Mouse (Mus musculus) E14TG2a.4 (cell line): ENCODE results near the gene Ppp1r13b.

Experiments
- CTCF ChIP-seq: conservative IDR thresholded peaks from 2 replicates; pipeline ENCODE4 v1.5.1; 2014; ENCODE audit warnings: low read length
- NANOG ChIP-seq: IDR thresholded peaks from 2 replicates; pipeline ENCODE4 v1.6.1; 2014; ENCODE audit warnings: borderline replicate concordance, low read length, mixed read lengths
- POU5F1 ChIP-seq: IDR thresholded peaks from 2 replicates; pipeline ENCODE4 v1.6.1; 2014; ENCODE audit warnings: low read length, borderline replicate concordance

DNA sequence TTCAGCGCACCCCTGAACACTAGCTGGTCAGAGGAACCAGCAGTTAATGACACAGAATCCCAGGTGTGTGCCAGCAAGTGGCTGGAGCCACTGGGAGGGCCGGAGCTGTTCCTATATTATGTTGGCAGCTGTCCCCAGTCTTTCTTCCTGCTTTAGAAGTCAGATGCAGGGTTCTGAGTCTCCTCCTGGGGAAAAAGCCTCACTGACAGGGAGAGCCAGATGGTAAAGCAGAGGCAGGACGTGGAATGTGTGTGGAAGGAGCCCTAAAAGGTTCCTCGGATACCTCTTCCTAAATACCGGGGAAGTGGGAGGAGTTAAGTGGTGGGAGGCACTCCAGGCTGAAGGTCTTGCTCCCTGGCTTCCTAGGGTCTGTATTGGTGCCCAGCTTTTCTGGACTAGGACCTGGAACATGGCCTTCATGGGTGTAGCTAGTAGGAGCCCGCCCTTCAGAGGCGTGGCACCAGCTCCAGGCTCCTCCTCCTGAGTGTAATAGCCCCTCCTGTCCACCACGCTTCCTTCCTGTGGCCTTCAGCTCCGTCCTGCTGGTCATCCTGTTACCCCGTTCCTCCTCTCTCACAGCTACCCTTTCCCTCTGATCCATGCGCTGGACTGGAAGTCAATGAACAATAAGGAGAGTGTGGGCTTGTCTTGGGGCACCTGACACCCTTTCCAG, 25.3 kb upstream of the Ppp1r13b start:
- TF ChIP-seq NANOG (no peak), CTCF (no peak), POU5F1 (no peak)
